Mouse (Mus musculus): ENCODE results near the gene Tle4. TPM values are rescaled to one million over a fixed set of nuclear protein-coding genes. Genes with fewer than 3 reads are reported as not detected.

Tle4 gene
- polyA plus RNA-seq, 1 experiment from 2014 or later, result 10.6 TPM

DNA sequence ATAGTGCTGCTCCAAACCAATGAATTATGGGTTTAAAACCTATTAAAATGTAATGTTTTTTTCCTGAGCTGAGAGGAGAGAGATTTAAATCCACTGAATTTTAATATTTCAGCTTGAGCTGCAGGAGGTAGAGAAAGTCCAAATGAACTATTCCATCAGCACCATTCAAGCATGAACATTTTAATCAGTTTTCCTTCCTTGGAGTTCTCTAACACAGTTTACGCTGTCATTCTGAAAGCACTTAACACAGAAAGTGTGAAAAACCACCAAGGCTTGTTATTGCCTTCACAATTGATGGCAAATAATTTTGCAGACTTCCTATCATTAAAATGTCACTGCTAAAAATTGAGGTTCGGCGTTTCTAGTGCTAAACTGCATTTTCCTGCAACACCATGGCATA lies 57.2 kb downstream of the Tle4 start:
- Histone ChIP-seq H3K9me3 (no peaks in the 10 kb centered on the region), H3K27me3 (ENCODE audit: insufficient read depth, poor library complexity, severe bottlenecking) (no peaks in the 10 kb centered on the region), H3K4me1 (no peaks in the 10 kb centered on the region), H3K27ac (no peak overlapping the region), H3K4me3 (no peak overlapping the region), H3K36me3 (no peaks in the 10 kb centered on the region)
- no peak for DNase-seq (ENCODE audit: low spot score)
- 93% methylated on average over 3 of the region's 3 CpGs for WGBS

- WGBS, result 87% methylated on average over 2 of the region's 2 CpGs
- Histone ChIP-seq H3K4me3 (no peak overlapping the region), H3K4me1 (no peaks in the 10 kb centered on the region), H3K9me3 (no peaks in the 10 kb centered on the region), H3K27me3 (ENCODE audit: insufficient read depth, poor library complexity, severe bottlenecking) (no peaks in the 10 kb centered on the region), H3K36me3 (no peaks in the 10 kb centered on the region), H3K27ac (no peak overlapping the region)
- DNase-seq (ENCODE audit: low spot score), result no peak
Observed at GRCm38 (mm10) chr19:14536676-14537075, 61.2 kb downstream of the Tle4 start.

DNA sequence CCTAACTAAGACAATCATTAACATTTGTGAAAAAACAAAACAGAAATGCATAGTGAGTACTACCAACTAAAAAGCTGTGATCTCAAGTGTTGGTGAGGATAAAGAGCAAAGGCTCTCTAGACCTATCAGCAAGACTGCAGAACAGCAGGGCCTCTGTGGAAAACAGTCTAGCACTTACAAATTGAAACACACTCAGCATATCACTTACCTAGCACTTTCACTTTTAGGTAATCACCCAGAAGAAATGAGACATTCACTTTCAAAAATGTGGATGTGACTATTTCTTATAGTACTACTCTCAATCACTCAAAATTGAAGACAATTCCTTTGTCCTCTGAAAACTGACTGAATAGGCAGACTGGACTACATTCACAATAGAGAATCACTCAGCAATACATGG lies 63.4 kb downstream of the Tle4 start:
- no peak for DNase-seq (ENCODE audit: low spot score)
- no peaks in the 10 kb centered on the region for H3K27me3 ChIP-seq (ENCODE audit: insufficient read depth, poor library complexity, severe bottlenecking)

DNA sequence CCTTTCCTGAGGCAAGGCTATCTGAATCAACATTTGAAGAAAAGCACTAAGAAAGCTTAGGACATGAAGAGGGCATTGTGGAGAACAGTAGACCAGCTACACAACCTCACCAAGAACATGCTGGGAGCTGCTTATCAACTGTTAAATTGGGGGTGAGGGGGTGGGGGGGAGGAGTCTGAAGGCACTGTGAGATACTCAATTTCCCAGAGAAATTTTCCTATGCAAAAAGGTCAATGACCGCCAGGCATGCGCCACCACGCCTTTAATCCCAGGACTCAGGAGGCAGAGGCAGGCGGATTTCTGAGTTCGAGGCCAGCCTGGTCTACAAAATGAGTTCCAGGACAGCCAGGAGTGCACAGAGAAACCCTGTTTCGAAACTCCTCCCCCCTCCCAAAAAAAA lies 65.0 kb downstream of the Tle4 start:
- no peak overlapping the region for H3K4me3 ChIP-seq
- no peaks in the 10 kb centered on the region for H3K9me3 ChIP-seq
- WGBS, result 94% methylated on average over 6 of the region's 6 CpGs
- no peak overlapping the region for H3K27ac ChIP-seq
- H3K36me3 ChIP-seq, result no peaks in the 10 kb centered on the region
- no peak for DNase-seq (ENCODE audit: low spot score)
- no peaks in the 10 kb centered on the region for H3K27me3 ChIP-seq (ENCODE audit: insufficient read depth, poor library complexity, severe bottlenecking)
- H3K4me1 ChIP-seq, result no peaks in the 10 kb centered on the region

More for the DNA sequence above, 63.4 kb downstream of the Tle4 start:
- Histone ChIP-seq H3K4me1 (no peaks in the 10 kb centered on the region), H3K4me3 (no peak overlapping the region), H3K9me3 (no peaks in the 10 kb centered on the region), H3K36me3 (no peaks in the 10 kb centered on the region), H3K27ac (no peak overlapping the region)

DNA sequence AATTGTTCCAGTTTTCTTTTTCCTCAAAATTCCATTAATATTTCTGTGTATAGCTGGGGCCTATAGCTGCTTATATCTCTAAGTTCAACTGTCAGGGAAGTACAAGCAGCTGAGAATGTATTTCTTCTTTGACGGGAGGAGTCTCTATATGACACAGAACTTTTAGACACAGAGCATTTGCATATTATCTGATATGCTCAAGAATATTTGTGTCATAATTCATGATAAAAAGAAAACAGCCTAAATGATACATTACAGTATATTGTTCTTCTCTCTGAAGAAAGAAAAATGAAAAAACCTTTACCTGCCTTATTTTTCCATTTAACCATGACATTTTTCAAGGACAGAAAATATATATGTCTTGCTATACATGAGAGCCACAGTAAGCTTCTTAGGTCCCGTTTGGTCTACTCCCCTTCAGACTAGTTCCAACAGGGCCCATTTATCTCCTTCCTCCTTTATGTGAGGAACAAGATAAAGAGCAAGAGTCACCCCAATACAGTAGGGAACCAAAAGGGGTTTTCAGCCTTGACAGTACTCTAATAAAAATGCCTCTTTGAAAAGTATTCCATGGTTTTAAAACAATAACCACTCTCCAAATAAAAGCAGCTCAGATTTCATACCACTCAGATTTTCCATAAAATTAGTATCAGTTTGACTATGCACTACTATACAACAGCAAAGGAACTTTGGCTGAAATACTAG lies 77.6 kb downstream of the Tle4 start:
- Histone ChIP-seq H3K9me3 (no peaks in the 10 kb centered on the region), H3K27me3 (ENCODE audit: insufficient read depth, poor library complexity, severe bottlenecking) (no peaks in the 10 kb centered on the region), H3K4me3 (no peak overlapping the region), H3K27ac (no peak overlapping the region), H3K36me3 (0 out of 2 replicates have a peak, but pooled peaks cover 2% of the 10 kb centered on the region), H3K4me1 (no peaks in the 10 kb centered on the region)
- WGBS, result 72% methylated on average over 2 of the region's 2 CpGs
- no peak for DNase-seq (ENCODE audit: low spot score)

DNA sequence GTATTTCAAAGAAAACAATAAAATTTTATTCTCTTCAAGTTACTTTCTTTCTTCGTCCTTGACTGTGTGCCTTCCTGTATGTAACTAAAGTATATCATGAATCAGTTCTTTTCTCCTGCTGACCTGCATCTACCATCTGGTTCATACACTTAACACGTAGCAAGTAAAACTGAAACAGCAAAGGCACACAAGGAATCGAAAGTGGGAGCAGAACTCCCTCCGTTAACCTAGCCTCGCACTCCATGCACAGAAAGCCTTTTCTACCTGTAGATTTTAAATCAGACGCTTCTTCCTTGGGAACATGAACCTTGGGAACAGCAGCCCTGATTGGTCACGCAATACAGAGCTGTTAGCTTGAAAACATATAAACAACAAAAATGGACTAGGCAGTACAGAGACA lies 78.7 kb downstream of the Tle4 start:
- no peak overlapping the region for H3K4me3 ChIP-seq
- WGBS, result 92% methylated on average over 7 of the region's 7 CpGs
- H3K27ac ChIP-seq, result no peak overlapping the region
- no peaks in the 10 kb centered on the region for H3K27me3 ChIP-seq (ENCODE audit: insufficient read depth, poor library complexity, severe bottlenecking)
- no peaks in the 10 kb centered on the region for H3K4me1 ChIP-seq
- H3K9me3 ChIP-seq, result no peaks in the 10 kb centered on the region
- DNase-seq (ENCODE audit: low spot score), result no peak
- H3K36me3 ChIP-seq, result 0 out of 2 replicates have a peak, but pooled peaks cover 2% of the 10 kb centered on the region

DNA sequence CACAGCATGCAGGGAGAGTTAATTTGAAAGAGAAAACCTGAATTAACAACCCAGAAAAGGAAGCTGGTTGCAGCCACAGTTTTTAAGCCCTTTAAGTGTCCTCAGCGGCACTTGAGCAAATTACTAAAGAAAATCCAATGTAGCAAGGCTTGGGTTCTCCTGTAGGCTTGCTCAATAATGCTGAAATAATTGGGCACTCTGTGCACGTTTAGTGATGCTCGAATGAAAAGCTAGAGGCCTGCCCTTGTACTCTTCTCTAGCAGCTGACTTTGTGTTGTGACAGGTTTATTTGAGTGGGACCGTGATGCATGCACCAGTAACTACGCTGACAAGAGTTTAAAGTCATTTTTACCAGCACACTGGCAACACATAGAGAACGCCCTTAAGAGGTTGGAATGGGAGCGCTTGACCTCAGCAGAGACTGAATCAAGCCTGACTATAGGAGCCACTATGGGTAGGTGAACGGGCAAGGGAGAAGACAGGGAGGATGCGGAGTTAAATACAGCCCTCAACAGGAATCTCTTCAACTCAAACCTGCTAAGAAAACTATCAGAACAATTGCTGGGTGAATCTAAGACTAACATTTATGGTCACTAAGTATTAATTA lies 79.3 kb downstream of the Tle4 start:
- WGBS, result 86% methylated on average over 9 of the region's 9 CpGs

DNA sequence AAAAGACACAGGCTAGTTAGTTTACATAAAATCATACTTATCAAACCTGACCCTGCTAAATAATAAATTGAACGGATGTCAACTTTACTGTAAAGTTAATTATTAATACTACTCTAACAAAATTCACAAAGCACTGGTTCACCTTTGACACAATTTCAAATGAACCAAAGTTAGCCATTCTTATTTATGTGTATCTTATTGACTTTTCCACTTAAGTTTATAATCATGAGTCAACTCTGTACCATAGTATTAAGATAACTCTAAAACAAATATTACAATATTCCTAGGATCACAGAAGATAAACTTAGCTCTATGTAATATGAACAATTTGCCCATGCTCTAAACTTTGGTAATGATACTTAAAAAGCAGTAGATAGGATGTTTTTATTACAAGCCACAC lies 81.4 kb downstream of the Tle4 start:
- H3K4me3 ChIP-seq, result no peak overlapping the region
- no peaks in the 10 kb centered on the region for H3K4me1 ChIP-seq
- H3K27me3 ChIP-seq (ENCODE audit: insufficient read depth, poor library complexity, severe bottlenecking), result no peaks in the 10 kb centered on the region
- H3K9me3 ChIP-seq, result no peaks in the 10 kb centered on the region
- H3K36me3 ChIP-seq, result 0 out of 2 replicates have a peak, but pooled peaks cover 2% of the 10 kb centered on the region
- no peak overlapping the region for H3K27ac ChIP-seq
- no peak for DNase-seq (ENCODE audit: low spot score)
- 90% methylated on average over 1 of the region's 1 CpGs for WGBS

More for the DNA sequence above, 79.3 kb downstream of the Tle4 start:
- Histone ChIP-seq H3K4me3 (no peak overlapping the region), H3K4me1 (no peaks in the 10 kb centered on the region), H3K36me3 (0 out of 2 replicates have a peak, but pooled peaks cover 2% of the 10 kb centered on the region), H3K27ac (no peak overlapping the region), H3K27me3 (ENCODE audit: insufficient read depth, poor library complexity, severe bottlenecking) (no peaks in the 10 kb centered on the region), H3K9me3 (no peaks in the 10 kb centered on the region)
- DNase-seq (ENCODE audit: low spot score), result no peak

DNA sequence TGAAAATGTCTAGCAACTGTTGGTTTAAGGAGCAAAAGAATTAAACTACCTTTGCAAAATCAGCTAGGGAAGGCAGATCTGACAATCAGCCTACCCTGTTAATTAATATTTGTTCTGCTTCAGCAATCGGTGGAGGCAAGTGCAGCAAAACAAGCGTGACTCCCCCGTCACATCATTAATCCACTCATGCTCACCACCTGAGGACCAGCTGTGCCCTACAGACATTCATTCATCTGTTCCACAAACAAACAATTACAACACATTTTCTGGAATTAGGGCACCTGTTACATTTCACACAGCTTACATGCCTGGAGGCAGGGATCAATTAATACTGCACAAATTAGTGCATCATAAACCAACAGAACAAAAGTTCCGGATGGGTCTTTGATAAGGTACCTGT lies 89.0 kb downstream of the Tle4 start:
- H3K4me1 ChIP-seq, result peaks cover 5% of the 10 kb centered on the region; the same call in 1 of the 2 replicates
- H3K36me3 ChIP-seq, result no peaks in the 10 kb centered on the region
- 76% methylated on average over 4 of the region's 4 CpGs for WGBS
- H3K27ac ChIP-seq, result no peak overlapping the region
- H3K4me3 ChIP-seq, result no peak overlapping the region
- no peaks in the 10 kb centered on the region for H3K27me3 ChIP-seq (ENCODE audit: insufficient read depth, poor library complexity, severe bottlenecking)
- DNase-seq (ENCODE audit: low spot score), result no peak
- no peaks in the 10 kb centered on the region for H3K9me3 ChIP-seq

DNA sequence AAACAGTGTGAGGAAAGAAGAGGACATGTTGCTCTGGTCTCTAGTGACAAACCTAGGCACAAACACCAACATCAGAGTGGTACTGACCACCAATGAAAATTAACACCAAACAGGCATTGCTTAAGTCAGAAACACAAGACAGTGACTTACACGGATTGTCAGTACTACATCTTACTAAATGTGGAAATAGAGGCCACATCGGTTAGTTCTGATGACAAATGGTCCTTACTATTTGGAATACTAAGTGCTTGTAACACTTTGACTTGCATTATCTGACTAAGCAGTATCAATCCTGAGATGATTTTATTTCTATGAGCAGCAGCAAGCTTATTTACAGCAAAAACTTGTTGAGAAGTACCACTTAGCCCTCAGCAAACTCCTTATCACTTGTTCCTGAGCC lies 89.9 kb downstream of the Tle4 start:
- H3K4me1 ChIP-seq, result peaks cover 5% of the 10 kb centered on the region; the same call in 1 of the 2 replicates
- 67% methylated on average over 2 of the region's 2 CpGs for WGBS
- H3K4me3 ChIP-seq, result no peak overlapping the region
- no peaks in the 10 kb centered on the region for H3K9me3 ChIP-seq
- H3K27me3 ChIP-seq (ENCODE audit: insufficient read depth, poor library complexity, severe bottlenecking), result no peaks in the 10 kb centered on the region
- no peaks in the 10 kb centered on the region for H3K36me3 ChIP-seq
- DNase-seq (ENCODE audit: low spot score), result no peak
- H3K27ac ChIP-seq, result no peak overlapping the region

DNA sequence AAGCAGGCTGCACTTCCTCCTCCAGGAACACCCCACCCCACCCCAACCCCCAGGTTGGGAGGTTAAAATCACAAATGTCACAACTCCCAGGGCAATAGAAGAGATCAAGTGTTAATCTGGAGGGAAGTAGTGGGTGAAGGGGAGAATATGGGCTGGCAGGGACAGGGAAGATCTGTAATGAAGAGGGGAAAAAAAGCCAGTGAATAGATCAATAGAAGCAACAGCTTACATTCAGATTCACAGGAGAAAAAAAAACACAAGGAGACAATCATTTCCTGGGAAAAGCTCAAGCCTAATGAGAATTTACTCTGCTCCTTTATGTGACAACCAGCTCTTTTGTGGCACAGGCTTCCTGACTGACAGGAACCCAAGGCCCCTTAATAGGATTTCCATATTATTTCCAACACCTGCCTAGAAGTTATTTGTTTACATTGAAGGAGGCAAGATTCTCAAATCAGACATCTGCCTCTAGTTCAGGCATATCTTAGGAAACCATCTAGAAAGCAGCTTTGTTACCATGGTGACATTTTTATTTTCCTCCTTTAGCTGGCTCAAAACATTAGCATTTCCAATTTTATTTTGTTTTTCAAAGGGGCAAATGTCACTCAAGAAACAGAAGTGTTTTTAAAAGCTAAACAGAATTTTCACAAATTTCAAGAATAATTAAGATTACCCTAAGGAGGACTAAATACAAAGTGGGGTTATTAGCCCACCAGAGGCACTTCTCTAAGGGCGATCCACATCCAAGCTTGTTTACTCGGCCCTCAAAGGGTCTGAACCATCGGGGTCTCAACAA lies 90.8 kb downstream of the Tle4 start:
- WGBS, result 68% methylated on average over 3 of the region's 3 CpGs
- H3K9me3 ChIP-seq, result no peaks in the 10 kb centered on the region
- H3K27ac ChIP-seq, result no peak overlapping the region
- H3K36me3 ChIP-seq, result no peaks in the 10 kb centered on the region
- DNase-seq (ENCODE audit: low spot score), result no peak
- H3K4me3 ChIP-seq, result no peak overlapping the region
- H3K27me3 ChIP-seq (ENCODE audit: insufficient read depth, poor library complexity, severe bottlenecking), result no peaks in the 10 kb centered on the region
- H3K4me1 ChIP-seq, result peaks cover 5% of the 10 kb centered on the region; the same call in 1 of the 2 replicates

DNA sequence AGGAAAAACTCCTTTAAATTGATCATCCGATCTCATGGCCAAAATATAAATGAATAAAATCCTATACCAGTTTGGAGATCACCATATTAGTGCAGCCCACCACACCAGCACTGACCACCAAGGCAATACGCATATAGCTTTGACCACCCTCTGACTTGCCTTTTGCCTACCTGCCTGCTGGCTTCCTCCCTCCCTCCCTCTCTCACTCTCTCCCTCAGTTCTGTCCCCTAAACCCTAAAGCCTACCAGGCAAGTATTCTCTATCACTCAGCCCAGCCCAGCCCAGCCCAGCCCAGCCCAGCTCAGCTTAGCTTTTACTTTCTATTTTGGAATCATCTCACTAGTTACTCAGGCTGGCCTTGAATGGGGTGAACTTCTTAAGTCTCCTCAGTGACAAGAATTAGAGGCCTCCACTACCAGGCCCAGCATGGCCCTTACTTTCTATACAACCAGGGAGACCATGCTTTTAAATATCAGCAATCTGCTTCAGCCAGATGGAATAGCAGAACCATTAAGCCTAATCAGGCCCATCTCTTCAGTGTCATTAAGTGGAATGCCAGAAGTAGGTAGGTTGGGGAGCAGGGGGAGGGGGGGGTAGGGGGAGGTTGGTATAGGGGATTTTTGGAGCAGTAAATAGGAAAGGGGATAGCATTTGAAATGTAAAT lies 91.8 kb downstream of the Tle4 start:
- Histone ChIP-seq H3K4me1 (peaks cover 5% of the 10 kb centered on the region; the same call in 1 of the 2 replicates), H3K36me3 (no peaks in the 10 kb centered on the region), H3K9me3 (no peaks in the 10 kb centered on the region), H3K27ac (no peak overlapping the region), H3K27me3 (ENCODE audit: insufficient read depth, poor library complexity, severe bottlenecking) (no peaks in the 10 kb centered on the region), H3K4me3 (no peak overlapping the region)
- WGBS, result 76% methylated on average over 2 of the region's 2 CpGs
- DNase-seq (ENCODE audit: low spot score), result no peak

GRCm38 (mm10) chr19:14505401-14505800 lies 92.5 kb downstream of the Tle4 start:
- 90% methylated on average over 3 of the region's 3 CpGs for WGBS
- Histone ChIP-seq H3K36me3 (no peaks in the 10 kb centered on the region), H3K27me3 (ENCODE audit: insufficient read depth, poor library complexity, severe bottlenecking) (no peaks in the 10 kb centered on the region), H3K4me1 (peaks cover 5% of the 10 kb centered on the region; the same call in 1 of the 2 replicates), H3K4me3 (no peak overlapping the region), H3K27ac (no peak overlapping the region), H3K9me3 (no peaks in the 10 kb centered on the region)
- no peak for DNase-seq (ENCODE audit: low spot score)
